Mouse (Mus musculus): ENCODE measurements around the gene Vdac1.

GRCm38 (mm10) chr11:52432148-52432547 lies 71.5 kb downstream of the Vdac1 start:
- no peak for TF ChIP-seq CTCF (IDR thresholded peaks at IDR 0.05; ENCODE audit: low read depth, low read length)
- no peak for TF ChIP-seq POLR2A (IDR thresholded peaks at IDR 0.05; ENCODE audit: borderline replicate concordance, low read depth, low read length)

All from bone marrow macrophage, adult 2 months (primary cell).